Mouse (Mus musculus) intestine, embryonic 15.5 days (tissue): ENCODE measurements around the gene Fcrla. TPM values are rescaled to one million over a fixed set of nuclear protein-coding genes. Genes with fewer than 3 reads are reported as not detected.
A peak's percentile ranks its signal among the peaks of the same experiment; 100 is the strongest.

Experiments
- ATAC-seq: fragments of 200-750 bp; cut with Nextera tagmentation; 2 replicates; pipeline ENCODE4 v1.8.0; 2017; ENCODE audit warnings: moderate TSS enrichment, moderate library complexity
- H3K27ac ChIP-seq: fragments of 300-500 bp; sonication (generic); 2 replicates; pipeline ENCODE4 v1.5.1; 2015; ENCODE audit warnings: mild to moderate bottlenecking, inconsistent platforms
- H3K27me3 ChIP-seq: fragments of 300-500 bp; sonication (generic); replicated peaks from 2 replicates; pipeline ENCODE4 v1.6.1; 2015; ENCODE audit warnings: inconsistent platforms
- H3K36me3 ChIP-seq: fragments of 300-500 bp; sonication (generic); 2 replicates; pipeline ENCODE4 v1.6.1; 2015; ENCODE audit warnings: inconsistent platforms
- H3K4me1 ChIP-seq: fragments of 300-500 bp; sonication (generic); replicated peaks from 2 replicates; pipeline ENCODE4 v1.6.1; 2015; ENCODE audit warnings: inconsistent platforms
- H3K4me2 ChIP-seq: fragments of 300-500 bp; sonication (generic); replicated peaks from 2 replicates; pipeline ENCODE4 v1.6.1; 2015; ENCODE audit warnings: mild to moderate bottlenecking, inconsistent platforms
- H3K4me3 ChIP-seq: fragments of 300-500 bp; sonication (generic); replicated peaks from 2 replicates; pipeline ENCODE4 v1.5.1; 2015; ENCODE audit warnings: inconsistent platforms
- H3K9ac ChIP-seq: fragments of 300-500 bp; sonication (generic); 2 replicates; pipeline ENCODE4 v1.6.1; 2015; ENCODE audit warnings: inconsistent platforms
- H3K9me3 ChIP-seq: fragments of 300-500 bp; sonication (generic); 2 replicates; pipeline ENCODE4 v1.6.1; 2016; ENCODE audit warnings: inconsistent platforms
- WGBS: fragments of 180-500 bp; shearing (Covaris S2); methylation state at CpG from one replicate; pipeline ENCODE4 v1.1.7; 2015; 5-methylcytosine and 5-hydroxymethylcytosine counted together
- polyA plus RNA-seq: library from polyadenylated mRNA; unstranded; fragments of >200 nt; fragmentation: Nextera tagmentation; extraction: Ambion mirVana; gene quantifications from 2 replicates; pipeline ENCODE4 v1.2.1, GENCODE M21; 2015

The Fcrla gene
- polyA plus RNA-seq, 1 experiment from 2014 or later: not detected

GRCm38 (mm10) chr1:170926941-170927340 is 442 bp downstream of the Fcrla start:
- Histone ChIP-seq H3K4me1 (no peaks in the 10 kb centered on the region), H3K9me3 (no peaks in the 10 kb centered on the region), H3K9ac (no peak overlapping the region), H3K36me3 (no peaks in the 10 kb centered on the region), H3K27me3 (no peaks in the 10 kb centered on the region), H3K27ac (no peak overlapping the region), H3K4me3 (no peak overlapping the region), H3K4me2 (no peak overlapping the region)
- 45% methylated on average over 6 of the region's 6 CpGs for WGBS
- ATAC-seq: no peak

GRCm38 (mm10) chr1:170924485-170924884 is 2.9 kb downstream of the Fcrla start:
- no peak overlapping the region for H3K4me3 ChIP-seq
- H3K27me3 ChIP-seq: no peaks in the 10 kb centered on the region
- H3K9ac ChIP-seq: no peak overlapping the region
- WGBS: 80% methylated on average over 6 of the region's 6 CpGs
- no peak overlapping the region for H3K4me2 ChIP-seq
- ATAC-seq: no peak
- H3K36me3 ChIP-seq: no peaks in the 10 kb centered on the region
- no peaks in the 10 kb centered on the region for H3K4me1 ChIP-seq
- H3K27ac ChIP-seq: no peak overlapping the region
- no peaks in the 10 kb centered on the region for H3K9me3 ChIP-seq

GRCm38 (mm10) chr1:170919308-170919707 is 8.1 kb downstream of the Fcrla start:
- Histone ChIP-seq H3K4me2 (no peak overlapping the region), H3K4me1 (no peaks in the 10 kb centered on the region), H3K9ac (no peak overlapping the region), H3K9me3 (no peaks in the 10 kb centered on the region), H3K4me3 (no peak overlapping the region), H3K36me3 (no peaks in the 10 kb centered on the region), H3K27me3 (no peaks in the 10 kb centered on the region), H3K27ac (no peak overlapping the region)
- ATAC-seq: no peak
- 90% methylated on average over 8 of the region's 8 CpGs for WGBS

- Histone ChIP-seq H3K36me3 (no peaks in the 10 kb centered on the region), H3K9ac (no peak overlapping the region), H3K4me2 (no peak overlapping the region), H3K27me3 (no peaks in the 10 kb centered on the region), H3K27ac (no peak overlapping the region), H3K4me3 (no peak overlapping the region), H3K4me1 (no peaks in the 10 kb centered on the region), H3K9me3 (no peaks in the 10 kb centered on the region)
- no peak for ATAC-seq
- WGBS: 70% methylated on average over 5 of the region's 5 CpGs
Observed at GRCm38 (mm10) chr1:170915657-170916056, 11.7 kb downstream of the Fcrla start.

- Histone ChIP-seq H3K4me3 (no peak within 1 kb of the TSS), H3K27me3 (peaks cover 8% of the 10 kb centered on the region), H3K27ac (no peak within 1 kb of the TSS), H3K4me2 (no peak within 1 kb of the TSS), H3K36me3 (no peaks in the 10 kb centered on the region), H3K9me3 (no peaks in the 10 kb centered on the region), H3K9ac (no peak within 1 kb of the TSS), H3K4me1 (peaks cover 6% of the 10 kb centered on the region)
- no peak for ATAC-seq
- WGBS: 70% methylated on average over 5 of the region's 5 CpGs
Observed at GRCm38 (mm10) chr1:170912891-170913615, 14.3 kb downstream of the Fcrla start, which contains the start of gene Fcrlb. TSS of gene Fcrlb (minus strand) at chr1:170912941.

- ATAC-seq: no peak
Observed at GRCm38 (mm10) chr1:170911907-170912660, 15.3 kb downstream of the Fcrla start.

GRCm38 (mm10) chr1:170908341-170908740 is 19.0 kb downstream of the Fcrla start:
- Histone ChIP-seq H3K27me3 (peaks cover 23% of the 10 kb centered on the region), H3K36me3 (no peaks in the 10 kb centered on the region), H3K9me3 (no peaks in the 10 kb centered on the region), H3K9ac (no peak overlapping the region), H3K4me2 (peak overlapping the region; percentile 94), H3K27ac (no peak overlapping the region), H3K4me3 (peak overlapping the region; percentile 45), H3K4me1 (peaks cover 14% of the 10 kb centered on the region)
- peak; percentile 55; the same call in 1 of the 2 replicates for ATAC-seq
- WGBS: 4% methylated on average over 21 of the region's 21 CpGs

More at GRCm38 (mm10) chr1:170911907-170912660, 15.3 kb downstream of the Fcrla start:
- H3K9me3 ChIP-seq: no peaks in the 10 kb centered on the region
- H3K36me3 ChIP-seq: no peaks in the 10 kb centered on the region
- peaks cover 18% of the 10 kb centered on the region for H3K27me3 ChIP-seq
- 83% methylated on average over 11 of the region's 11 CpGs for WGBS
- H3K4me2 ChIP-seq: no peak overlapping the region
- H3K4me1 ChIP-seq: peaks cover 13% of the 10 kb centered on the region
- no peak overlapping the region for H3K9ac ChIP-seq
- H3K4me3 ChIP-seq: no peak overlapping the region
- H3K27ac ChIP-seq: no peak overlapping the region

GRCm38 (mm10) chr1:170907456-170908191 is 19.8 kb downstream of the Fcrla start:
- Histone ChIP-seq H3K36me3 (no peaks in the 10 kb centered on the region), H3K9ac (peak overlapping the region; percentile 34; the same call in 1 of the 2 replicates), H3K4me1 (peaks cover 14% of the 10 kb centered on the region), H3K4me2 (peak overlapping the region; percentile 94), H3K9me3 (no peaks in the 10 kb centered on the region), H3K4me3 (peak overlapping the region; percentile 45), H3K27me3 (peaks cover 23% of the 10 kb centered on the region), H3K27ac (no peak overlapping the region)
- peak; percentile 70 for ATAC-seq
- 3% methylated on average over 71 of the region's 71 CpGs for WGBS

- H3K4me1 ChIP-seq: peaks cover 14% of the 10 kb centered on the region
- H3K4me2 ChIP-seq: peak overlapping the region; percentile 94
- H3K9ac ChIP-seq: no peak overlapping the region; the same call in 1 of the 2 replicates
- H3K4me3 ChIP-seq: peak overlapping the region; percentile 45
- H3K36me3 ChIP-seq: no peaks in the 10 kb centered on the region
- ATAC-seq: 0 out of 2 replicates have a peak, but pooled peaks have one; percentile 2
- H3K9me3 ChIP-seq: no peaks in the 10 kb centered on the region
- 23% methylated on average over 11 of the region's 11 CpGs for WGBS
- peaks cover 23% of the 10 kb centered on the region for H3K27me3 ChIP-seq
- no peak overlapping the region for H3K27ac ChIP-seq
Observed at GRCm38 (mm10) chr1:170907111-170907455, 20.3 kb downstream of the Fcrla start.

- no peak for ATAC-seq
- Histone ChIP-seq H3K9ac (no peak overlapping the region), H3K36me3 (no peaks in the 10 kb centered on the region), H3K27me3 (peaks cover 19% of the 10 kb centered on the region), H3K27ac (no peak overlapping the region), H3K9me3 (no peaks in the 10 kb centered on the region), H3K4me1 (peaks cover 12% of the 10 kb centered on the region), H3K4me3 (no peak overlapping the region), H3K4me2 (no peak overlapping the region)
- WGBS: 54% methylated on average over 5 of the region's 5 CpGs
Observed at GRCm38 (mm10) chr1:170903485-170903884, 23.9 kb downstream of the Fcrla start.

- Histone ChIP-seq H3K27ac (no peak overlapping the region), H3K4me1 (no peaks in the 10 kb centered on the region), H3K27me3 (peaks cover 4% of the 10 kb centered on the region; the same call in 1 of the 2 replicates), H3K9ac (no peak overlapping the region), H3K36me3 (no peaks in the 10 kb centered on the region), H3K9me3 (no peaks in the 10 kb centered on the region), H3K4me2 (no peak overlapping the region), H3K4me3 (no peak overlapping the region)
- peak; percentile 57 for ATAC-seq
- 37% methylated on average over 10 of the region's 10 CpGs for whole genome bisulfite sequencing
Observed at GRCm38 (mm10) chr1:170901536-170902238, 25.7 kb downstream of the Fcrla start.
